In genomic region chr1:21383256-21383655, GRCm38 (mm10) we compare ENCODE assay signal across 45 mouse cellular contexts. TPM values are rescaled to one million over a fixed set of nuclear protein-coding genes. Genes with fewer than 3 reads are reported as not detected.
"Had no signal": no experiment of that assay in that cellular context is flagged by ENCODE, and none has a peak within 500 bp of the region (broad histone marks: within the 10 kb centered on the region; RNA-seq: fewer than 3 reads in every experiment).

Khdc1b (plus strand) TSS chr1:21383556.

- H3K27me3 ChIP-seq: heart, embryonic 12.5 days; heart, embryonic 13.5 days; heart, embryonic 15.5 days; hindbrain, embryonic 12.5 days; hindbrain, embryonic 13.5 days; hindbrain, embryonic 15.5 days; intestine, embryonic 15.5 days; kidney, embryonic 15.5 days had no signal

- H3K27ac ChIP-seq: heart, embryonic 13.5 days; heart, embryonic 15.5 days; hindbrain, embryonic 10.5 days; hindbrain, embryonic 12.5 days; hindbrain, embryonic 13.5 days; hindbrain, embryonic 14.5 days; hindbrain, embryonic 15.5 days; hindbrain, postnatal 0 days; intestine, embryonic 15.5 days; kidney, embryonic 15.5 days; kidney, postnatal 0 days; layer of hippocampus, adult 2 months; left cerebral cortex, adult 2 months had no signal

- H3K9ac ChIP-seq: heart, embryonic 12.5 days; heart, embryonic 13.5 days; heart, embryonic 15.5 days; hindbrain, embryonic 12.5 days; hindbrain, embryonic 13.5 days; hindbrain, embryonic 14.5 days; hindbrain, embryonic 15.5 days; intestine, embryonic 15.5 days; kidney, embryonic 15.5 days had no signal

- DNase-seq: heart, postnatal 10 days; heart, postnatal 14 days; heart, postnatal 36 days; heart, postnatal 4 days; kidney, adult 11 months; kidney, adult 18-20 months; kidney, adult 2 months; kidney, adult 8-10 months; kidney, adult 9 months; kidney, postnatal 10 days; kidney, postnatal 14 days; kidney, postnatal 25 days; kidney, postnatal 36 days; kidney, postnatal 4 days; layer of hippocampus, adult 9-11 months; layer of hippocampus, postnatal 36 days had no signal

- H3K4me1 ChIP-seq: heart, embryonic 13.5 days; heart, embryonic 15.5 days; hindbrain, embryonic 10.5 days; hindbrain, embryonic 12.5 days; hindbrain, embryonic 13.5 days; hindbrain, embryonic 15.5 days; intestine, embryonic 15.5 days; kidney, embryonic 15.5 days had no signal

- H3K4me3 ChIP-seq: heart, embryonic 12.5 days; heart, embryonic 13.5 days; heart, embryonic 15.5 days; hindbrain, embryonic 10.5 days; hindbrain, embryonic 12.5 days; hindbrain, embryonic 13.5 days; hindbrain, embryonic 15.5 days; intestine, embryonic 15.5 days; kidney, embryonic 15.5 days; layer of hippocampus, adult 2 months; left cerebral cortex, adult 2 months had no signal

- H3K36me3 ChIP-seq: heart, embryonic 12.5 days; heart, embryonic 13.5 days; heart, embryonic 15.5 days; hindbrain, embryonic 10.5 days; hindbrain, embryonic 12.5 days; hindbrain, embryonic 13.5 days; hindbrain, embryonic 15.5 days; intestine, embryonic 15.5 days; kidney, embryonic 15.5 days had no signal

RNA-seq across cellular contexts. Expression of gene Khdc1b, which starts in this region (rescaled TPM):
- total RNA-seq: heart, postnatal 10 days; heart, postnatal 14 days; heart, postnatal 25 days; heart, postnatal 36 days; heart, postnatal 4 days; hematopoietic stem cell, adult 5-6 weeks; hindbrain, postnatal 0 days; layer of hippocampus, adult 18-20 months; layer of hippocampus, adult 2 months; layer of hippocampus, adult 8-10 months; layer of hippocampus, postnatal 10 days; layer of hippocampus, postnatal 14 days; layer of hippocampus, postnatal 25 days; layer of hippocampus, postnatal 36 days; left cerebral cortex, adult 18-20 months; left cerebral cortex, adult 2 months; left cerebral cortex, adult 8-10 months had no signal
- polyA plus RNA-seq: heart, embryonic 11.5 days; heart, embryonic 12.5 days; heart, embryonic 13.5 days; heart, embryonic 14.5 days; heart, postnatal 0 days; hindbrain, embryonic 10.5 days; hindbrain, embryonic 13.5 days; hindbrain, embryonic 16.5 days; hindbrain, postnatal 0 days; intestine, embryonic 15.5 days; kidney, adult 2 months; kidney, embryonic 15.5 days; kidney, embryonic 16.5 days; large intestine, adult 2 months had no signal
